Mouse (Mus musculus) cerebellum, adult 11 months (tissue): ENCODE measurements at regions not wholly inside any gene's neighbourhood (a gene's known extent, or its start where the extent isn't known, plus 50 kb on each side); places are given as distances from the start of the nearest gene placed in this dataset.

Experiments
- DNase-seq: peaks from one replicate; pipeline ENCODE4 v3.0.0; 2022

DNA sequence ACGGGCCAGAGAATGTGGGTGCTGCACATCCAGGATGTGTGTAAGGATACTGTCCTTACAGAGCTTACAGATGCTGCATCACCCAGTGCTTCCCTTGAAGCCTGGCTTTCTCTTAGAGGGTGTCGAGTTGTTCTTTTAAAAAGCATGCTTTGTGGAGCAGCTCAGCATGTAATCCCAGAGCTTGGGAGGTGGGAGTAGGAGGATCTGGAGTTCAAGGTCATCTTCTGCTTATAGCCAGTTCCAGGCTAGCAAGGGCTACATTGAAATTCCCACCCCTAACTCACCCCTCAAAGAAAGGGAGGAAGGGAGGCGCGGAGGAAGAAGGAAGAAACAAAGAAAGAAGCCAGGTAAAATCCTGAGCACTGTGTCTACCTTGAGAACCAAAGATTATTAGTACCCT lies 76.0 kb upstream of the Gadd45a start:
- DNase-seq, result no peak

DNA sequence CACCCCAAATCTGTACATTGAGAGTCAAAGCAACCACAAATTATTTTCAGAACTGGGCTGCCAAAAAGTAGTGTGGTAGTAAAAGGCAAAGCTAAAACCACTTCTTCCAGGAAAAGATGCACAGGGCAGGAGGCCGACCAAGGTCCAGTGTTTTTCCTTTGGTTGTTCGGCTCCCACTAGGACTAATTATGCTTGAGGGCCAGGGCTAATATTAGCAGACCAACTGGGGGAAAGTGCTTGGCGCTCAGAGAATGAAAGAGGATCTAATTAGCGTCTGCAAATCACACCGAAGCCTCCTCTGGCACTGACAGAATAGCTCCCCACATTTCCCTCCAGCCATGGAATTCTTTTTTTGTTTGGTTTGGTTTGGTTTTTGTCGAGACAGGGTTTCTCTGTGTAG lies 75.1 kb upstream of the Gadd45a start:
- no peak for DNase-seq

DNA sequence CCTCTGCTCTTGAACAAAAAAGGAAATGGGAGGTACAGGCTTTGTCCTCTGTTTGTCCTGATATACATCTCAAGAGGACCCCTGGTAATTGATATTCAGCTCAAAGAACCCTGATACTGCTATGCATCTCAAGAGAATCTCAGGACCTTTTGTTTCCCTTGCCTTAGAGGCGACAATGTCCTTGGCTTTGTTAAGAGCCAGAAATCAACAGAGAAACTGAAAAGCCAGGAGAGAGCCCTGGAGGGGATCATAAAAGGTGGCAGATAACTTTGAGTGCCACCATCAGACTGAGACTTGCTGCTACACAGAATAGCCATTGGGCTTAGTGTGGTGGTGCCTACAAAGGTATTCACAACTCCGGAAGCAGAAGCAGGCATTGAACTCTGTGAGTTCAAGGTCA lies 74.3 kb upstream of the Gadd45a start:
- DNase-seq, result no peak

DNA sequence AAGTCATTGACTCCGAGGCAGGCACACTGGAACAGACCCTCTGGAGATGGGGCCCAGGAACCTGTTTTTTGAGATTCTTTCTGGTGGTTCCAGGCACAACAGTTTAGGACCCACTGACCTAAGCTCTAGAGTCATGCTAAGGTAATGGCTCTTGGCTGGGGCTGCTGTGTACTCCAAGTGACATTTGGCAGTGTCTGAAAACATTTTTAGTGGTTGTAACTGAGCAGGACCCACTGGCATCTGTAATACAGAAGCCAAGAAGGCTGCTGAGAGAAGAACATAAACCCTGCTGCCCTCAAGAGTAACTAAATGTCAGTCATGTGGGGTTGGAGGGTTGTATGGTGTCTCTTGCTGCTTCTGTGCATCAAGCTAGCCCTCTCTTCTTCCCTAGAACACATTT lies 73.1 kb upstream of the Gadd45a start:
- no peak for DNase-seq

DNA sequence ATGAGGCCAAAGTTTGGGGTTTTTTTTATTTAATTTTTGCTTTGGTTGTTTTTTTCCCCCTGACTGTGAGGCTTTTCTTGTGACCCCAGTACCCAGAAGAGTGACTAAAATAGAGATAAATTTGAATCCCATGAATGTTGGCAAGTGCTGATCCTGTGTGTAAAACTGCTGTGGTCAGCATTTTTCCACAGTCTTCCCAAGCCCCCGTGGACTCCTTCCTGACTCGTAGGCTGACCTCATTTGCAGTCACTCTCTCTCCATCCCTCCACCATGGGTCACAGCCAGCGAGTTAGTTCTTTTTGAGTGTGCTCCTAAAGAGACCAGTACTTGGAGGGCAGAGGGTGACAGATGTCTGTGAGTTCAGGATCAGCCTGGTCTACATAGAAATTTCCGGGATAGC lies 72.5 kb upstream of the Gadd45a start:
- DNase-seq, result no peak

DNA sequence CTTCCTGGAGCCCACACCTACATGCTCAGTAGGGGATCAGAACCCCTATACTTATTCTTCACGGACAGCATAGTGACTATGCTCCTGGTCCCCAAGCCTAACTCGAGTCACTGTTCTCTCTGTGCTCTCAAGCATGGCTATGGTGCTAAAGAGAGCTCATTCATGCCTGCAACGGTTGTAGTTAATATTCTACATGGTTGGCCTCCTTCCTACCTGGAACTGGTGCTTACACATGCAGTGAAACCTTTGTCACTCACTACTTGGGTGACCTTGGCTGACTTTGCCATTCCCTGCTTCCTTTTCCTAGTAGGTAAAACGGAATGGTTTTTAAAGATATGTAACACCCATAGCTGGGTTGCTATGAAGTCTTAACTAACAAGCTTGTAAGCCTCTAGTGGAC lies 70.3 kb upstream of the Gadd45a start:
- DNase-seq, result no peak

DNA sequence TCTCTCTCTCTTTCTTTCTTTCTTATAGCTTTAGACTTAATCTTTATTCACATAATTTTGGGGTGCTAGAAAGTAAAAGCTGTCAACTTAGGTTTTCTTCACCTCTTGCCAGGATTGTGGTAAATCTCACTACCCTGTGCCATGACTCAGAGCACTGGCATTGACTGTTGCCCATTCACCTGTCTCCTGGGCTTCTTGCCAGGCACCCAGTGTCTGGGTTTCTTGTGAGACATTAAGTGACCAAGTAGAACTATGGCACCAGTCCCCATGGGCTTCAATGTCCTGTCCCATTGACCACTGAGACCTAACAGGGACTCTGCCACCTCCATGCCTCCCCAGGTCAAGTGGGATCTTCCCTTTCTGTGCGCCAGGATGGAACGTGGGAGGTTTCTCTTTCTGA lies 69.2 kb upstream of the Gadd45a start:
- no peak for DNase-seq

DNA sequence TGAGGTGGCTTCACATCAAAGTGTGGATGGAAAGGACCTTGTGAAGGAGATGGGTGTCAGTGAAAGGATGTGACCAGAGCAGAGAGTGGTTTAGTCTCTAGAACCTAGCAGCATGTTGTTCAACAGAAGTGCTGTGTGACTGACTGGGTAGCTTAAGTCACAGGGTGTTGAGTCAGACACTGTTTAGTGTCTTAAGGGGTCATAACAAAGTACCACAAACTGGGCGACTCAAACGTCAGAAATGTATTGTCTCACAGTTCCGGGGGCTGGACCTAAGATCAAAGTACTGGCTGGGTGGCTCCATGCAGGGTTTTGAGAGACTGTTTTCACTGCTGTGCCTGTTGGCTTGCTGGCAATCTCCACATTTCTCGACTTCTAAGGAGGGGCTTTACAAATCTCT lies 68.1 kb upstream of the Gadd45a start:
- DNase-seq, result no peak

DNA sequence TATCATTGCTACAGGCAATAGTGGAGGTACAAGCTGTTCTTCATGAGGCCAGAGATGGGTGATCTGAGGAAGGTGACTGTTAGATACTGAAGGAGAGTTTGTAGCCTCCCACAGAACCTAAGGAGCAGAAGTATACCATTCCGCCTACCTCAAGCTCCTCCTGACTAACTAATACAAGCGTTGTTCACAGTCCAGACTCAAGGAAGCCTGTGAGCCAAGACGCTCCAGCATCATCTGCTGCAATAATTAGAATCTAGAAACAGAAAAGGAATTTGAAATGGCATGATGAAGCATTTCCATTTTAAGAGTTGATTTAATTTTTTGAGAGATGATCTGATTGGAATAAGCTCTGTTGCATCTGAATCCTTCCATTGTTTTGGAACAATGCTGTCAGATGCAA lies 66.9 kb upstream of the Gadd45a start:
- DNase-seq, result no peak

DNA sequence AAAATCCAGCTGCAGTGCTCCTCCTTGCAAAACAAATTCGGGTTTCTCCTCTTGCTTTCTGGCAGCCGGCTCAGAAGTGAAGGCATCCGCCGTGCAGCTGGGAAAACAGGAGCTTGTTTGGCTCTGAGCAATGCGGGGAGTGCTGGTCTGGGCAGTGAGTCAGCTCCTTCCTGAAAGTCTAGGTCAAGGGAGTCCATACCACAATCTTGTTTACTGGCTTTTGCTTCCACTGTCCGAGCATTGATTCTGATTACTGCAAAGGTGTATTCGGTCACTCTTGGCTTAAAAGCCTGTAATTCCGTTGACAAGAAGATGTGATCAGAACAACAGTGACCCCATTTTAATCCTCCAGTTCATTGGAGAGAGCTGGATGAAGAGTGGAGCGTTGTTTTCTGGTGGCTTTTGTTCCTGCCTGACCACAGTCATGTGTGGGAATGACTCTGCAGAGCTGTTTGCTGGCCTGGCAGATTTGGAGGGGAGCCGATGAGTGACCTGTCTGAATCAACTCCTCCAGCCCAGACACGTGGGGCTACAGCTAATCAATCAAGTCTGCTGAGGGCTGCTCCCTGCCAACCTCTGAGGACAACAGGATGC lies 65.4 kb upstream of the Gadd45a start:
- DNase-seq, result peak; percentile 16

DNA sequence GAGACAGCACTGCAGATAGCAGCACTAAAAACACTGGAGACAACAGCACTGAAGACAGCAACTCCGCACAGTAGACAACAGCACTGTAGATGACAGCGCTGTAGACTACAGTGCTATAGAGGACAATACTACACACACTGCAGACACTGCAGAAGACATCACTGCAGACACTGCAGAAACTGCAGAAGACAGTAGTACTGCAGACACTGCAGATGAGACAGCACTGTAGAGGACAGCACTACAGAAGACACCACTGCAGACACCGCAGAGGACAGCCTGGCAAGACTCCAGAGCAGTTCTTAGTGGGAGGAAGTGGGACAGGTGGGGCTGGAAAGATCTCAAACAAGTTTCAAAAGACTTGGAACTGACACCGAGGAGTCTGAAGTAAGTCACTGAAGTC lies 64.8 kb upstream of the Gadd45a start:
- no peak for DNase-seq

DNA sequence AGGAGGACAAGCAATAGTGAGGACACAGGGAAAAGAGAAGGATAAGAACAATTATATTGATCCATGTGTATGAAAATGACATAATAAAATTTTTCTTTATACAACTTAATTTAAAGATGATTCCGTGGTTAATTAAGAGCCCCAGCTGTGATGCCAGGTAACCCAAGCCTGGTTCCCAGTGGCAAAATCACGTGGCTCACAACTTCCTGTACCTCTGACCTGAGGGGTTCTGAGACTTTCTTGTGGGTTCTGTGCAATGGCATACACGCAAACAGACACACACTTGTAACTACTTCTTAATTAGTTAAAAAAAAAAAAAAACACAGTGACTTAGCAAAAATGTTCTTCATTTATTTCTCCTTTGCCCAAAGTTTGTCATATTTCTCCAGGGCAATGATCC lies 57.2 kb upstream of the Gadd45a start:
- DNase-seq, result no peak

DNA sequence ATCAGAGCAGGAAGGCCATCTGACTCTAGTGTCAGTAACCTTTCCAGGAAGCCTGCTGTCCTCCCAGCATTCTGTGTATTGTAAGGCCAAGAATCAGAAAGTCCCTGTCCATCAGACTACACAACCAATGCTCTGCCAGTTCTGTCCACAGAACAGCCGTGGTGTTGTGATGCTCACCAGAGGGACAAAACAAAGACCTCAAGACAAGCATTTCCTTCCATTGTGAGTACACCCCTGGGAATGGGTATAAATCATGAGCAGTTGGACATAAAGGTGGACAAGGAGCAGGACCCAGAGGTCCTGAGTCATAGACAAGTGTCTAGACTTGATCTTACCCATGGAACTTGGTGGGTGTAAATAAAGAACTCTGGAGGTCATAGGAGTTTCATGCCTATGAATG lies 55.9 kb upstream of the Gadd45a start:
- DNase-seq, result no peak

DNA sequence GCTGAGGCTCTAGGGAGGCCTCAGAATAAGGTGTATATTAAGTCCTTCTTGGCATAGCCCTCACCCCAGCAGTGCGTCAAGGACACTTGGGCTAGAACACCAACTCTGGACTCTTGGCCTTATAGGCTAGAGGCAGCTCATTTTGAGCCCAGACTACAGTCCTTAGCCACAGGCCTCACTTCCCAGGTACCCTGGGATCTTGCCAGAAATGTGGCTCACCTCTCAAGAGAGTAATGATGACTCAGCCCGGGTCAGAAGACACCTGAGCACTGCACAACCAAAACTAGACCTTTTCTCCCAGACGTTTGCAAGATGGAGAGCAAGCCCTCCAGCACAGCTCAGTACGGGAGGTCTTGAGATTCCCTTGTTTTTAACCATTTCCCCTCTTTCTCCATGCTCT lies 52.9 kb upstream of the Gadd45a start:
- DNase-seq, result peak; percentile 21

DNA sequence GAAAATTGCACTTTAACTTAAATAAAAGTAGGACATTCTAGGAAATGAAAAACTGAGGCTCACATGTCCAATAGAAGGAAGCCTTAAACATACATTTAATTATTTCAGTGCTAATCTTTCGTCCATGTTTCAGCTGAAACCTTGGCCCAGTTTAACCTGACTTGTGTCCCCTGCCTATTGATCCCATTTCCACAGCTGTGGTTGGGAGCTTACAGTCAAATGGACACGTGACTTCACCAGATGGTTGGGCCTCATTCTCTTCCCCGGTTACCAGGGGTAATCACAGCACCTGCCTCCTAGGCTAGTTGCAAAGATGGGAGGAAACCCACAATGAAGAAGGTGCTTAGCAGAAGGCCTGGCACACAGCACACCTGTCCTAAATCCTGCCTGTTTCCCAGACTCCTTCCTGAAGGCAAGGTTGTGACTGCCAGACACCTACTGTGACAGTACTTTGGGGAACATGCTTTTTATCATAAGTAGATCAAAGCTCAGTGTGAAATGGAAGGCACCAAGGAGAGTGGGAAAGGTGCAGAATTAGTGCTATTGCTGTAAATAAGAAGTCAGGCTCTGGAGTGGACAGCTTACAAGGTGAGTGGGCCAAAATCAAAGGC lies 52.4 kb upstream of the Gadd45a start:
- no peak for DNase-seq

DNA sequence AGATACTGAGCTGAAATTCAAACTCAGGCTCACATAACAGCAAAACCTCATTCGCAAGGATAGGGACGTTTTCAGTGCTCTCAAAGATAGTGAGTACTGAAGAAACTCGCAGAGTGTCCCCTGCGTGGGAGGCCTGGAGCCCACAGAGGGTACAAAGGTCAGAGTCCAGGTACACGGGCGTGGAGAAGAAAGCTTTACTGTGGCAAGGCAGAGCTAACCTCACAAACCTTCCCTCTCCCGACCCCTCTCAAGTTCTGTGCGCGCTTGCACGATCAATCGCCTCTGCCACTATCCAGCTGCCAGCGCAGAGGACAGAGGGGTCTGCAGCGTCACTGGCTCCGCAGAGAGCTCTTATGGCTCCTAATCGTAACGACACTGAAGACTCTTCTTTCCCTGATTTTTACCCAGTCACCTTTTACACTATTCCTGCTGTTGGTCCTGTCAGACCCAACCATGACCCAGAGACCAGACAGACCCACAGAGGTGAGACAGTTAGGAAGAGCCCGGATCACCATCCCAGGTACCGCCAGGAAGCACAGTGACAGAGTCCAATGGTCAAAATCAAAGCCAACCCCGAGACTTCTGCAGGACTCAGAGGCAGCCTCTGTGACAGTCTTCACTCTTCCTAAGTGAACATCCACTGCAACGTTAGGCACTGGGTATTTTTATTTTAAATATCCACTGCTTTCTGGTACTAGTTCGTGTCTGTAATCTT lies 51.6 kb upstream of the Gadd45a start:
- no peak for DNase-seq

DNA sequence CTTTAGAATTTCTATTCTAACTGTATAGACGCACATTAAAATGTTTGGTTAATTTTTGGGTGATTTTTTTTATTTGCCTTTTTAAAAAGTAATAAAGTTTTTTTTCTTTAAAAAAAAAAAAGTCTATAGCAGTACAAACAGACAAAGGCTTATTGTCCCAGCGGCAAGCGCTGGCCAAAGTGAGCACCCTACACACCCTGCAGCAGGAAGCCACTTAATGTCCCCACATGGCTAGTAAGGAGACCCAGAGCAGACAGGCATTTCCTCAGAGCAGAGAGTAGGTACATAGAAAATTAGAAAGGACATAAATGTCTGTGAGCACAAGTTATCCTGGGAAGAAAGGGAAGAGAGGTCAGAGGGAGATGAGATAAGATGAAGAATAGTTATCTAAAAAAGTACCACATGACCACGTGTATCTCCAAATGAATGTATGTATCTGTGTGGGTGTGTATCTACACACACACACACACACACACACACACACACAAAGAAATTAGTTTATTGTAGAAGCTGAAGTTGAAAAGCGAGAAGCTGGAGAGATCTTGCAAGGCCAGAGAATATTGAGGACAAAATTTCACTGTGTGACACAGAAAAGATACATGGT lies 50.7 kb upstream of the Gadd45a start:
- DNase-seq, result no peak

DNA sequence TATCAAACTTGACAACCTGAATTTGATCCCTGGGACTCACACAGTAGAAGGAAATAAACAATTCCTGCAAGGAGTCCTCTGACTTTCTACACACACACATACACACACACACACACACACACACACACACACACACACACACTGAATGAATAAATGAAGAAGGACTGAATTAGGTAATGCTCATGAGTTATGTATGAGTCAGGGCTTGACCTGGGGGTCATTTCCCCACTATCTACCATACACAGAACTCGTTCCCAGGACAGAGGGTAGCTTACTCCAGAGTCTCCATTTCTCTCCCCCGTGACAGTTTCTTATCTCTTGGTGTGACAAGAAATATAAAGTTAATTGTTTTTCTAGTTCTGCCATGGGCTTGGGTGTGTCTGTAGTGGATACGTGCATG lies 50.1 kb upstream of the Gadd45a start:
- DNase-seq, result no peak
